8 mouse cellular contexts compared by ENCODE assay signal in the genomic region with DNA sequence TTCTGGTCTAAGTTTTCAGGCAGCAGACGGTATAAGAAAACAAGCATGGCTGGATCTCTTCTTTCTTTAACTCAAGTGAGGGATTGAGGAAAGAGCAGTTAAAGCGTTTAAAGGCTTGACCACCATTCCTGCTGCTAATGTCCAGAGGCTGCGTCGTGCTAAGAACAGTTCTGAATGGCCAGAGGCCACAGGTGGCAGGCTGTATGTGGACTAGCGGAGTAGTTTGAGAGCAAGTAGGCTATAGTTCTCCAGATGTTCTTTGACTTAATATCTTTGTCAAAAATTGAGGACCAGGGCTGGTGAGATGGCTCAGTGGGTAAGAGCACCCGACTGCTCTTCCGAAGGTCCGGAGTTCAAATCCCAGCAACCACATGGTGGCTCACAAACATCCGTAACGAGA. TPM values are rescaled to one million over a fixed set of nuclear protein-coding genes. Genes with fewer than 3 reads are reported as not detected.
DNase-seq lines count a peak whose midpoint lies in the region; ATAC-seq and TF ChIP-seq lines count a peak whose summit lies in the region.

No protein-coding gene starts in this region.

- H3K27me3 ChIP-seq in heart, embryonic 15.5 days: no peaks in the 10 kb centered on the region
- H3K27me3 ChIP-seq in hindbrain, embryonic 14.5 days (ENCODE audit: control insufficient read depth, insufficient read depth, low read length): no peaks in the 10 kb centered on the region
- H3K27me3 ChIP-seq in midbrain, embryonic 11.5 days (ENCODE audit: control insufficient read depth, insufficient read depth, low read length): no peaks in the 10 kb centered on the region

- H3K4me1 ChIP-seq in heart, embryonic 15.5 days (replicated peaks): peaks cover 51% of the 10 kb centered on the region
- H3K4me1 ChIP-seq in bone marrow, adult 2 months (ENCODE audit: control insufficient read depth, insufficient read depth, low read length): peaks cover 9% of the 10 kb centered on the region
- peaks cover 17% of the 10 kb centered on the region for H3K4me1 ChIP-seq in hindbrain, embryonic 14.5 days (replicated peaks; ENCODE audit: control insufficient read depth, insufficient read depth, low read length)
- H3K4me1 ChIP-seq in midbrain, embryonic 11.5 days (ENCODE audit: control insufficient read depth, insufficient read depth, low read length): peaks cover 10% of the 10 kb centered on the region; the same call in 1 of the 2 replicates

- H3K36me3 ChIP-seq in heart, embryonic 15.5 days: no peaks in the 10 kb centered on the region
- no peaks in the 10 kb centered on the region for H3K36me3 ChIP-seq in hindbrain, embryonic 14.5 days (replicated peaks; ENCODE audit: control insufficient read depth, insufficient read depth)
- no peaks in the 10 kb centered on the region for H3K36me3 ChIP-seq in midbrain, embryonic 11.5 days (ENCODE audit: control insufficient read depth, insufficient read depth, low read length)

- peak overlapping the region; percentile 97 for H3K4me2 ChIP-seq in heart, embryonic 15.5 days
- H3K4me2 ChIP-seq in hindbrain, embryonic 14.5 days (replicated peaks): peak overlapping the region; percentile 99
- H3K4me2 ChIP-seq in midbrain, embryonic 11.5 days: peak overlapping the region; percentile 80

- intact Hi-C loops in heart, postnatal 14 days (cut with DNase I): loop anchor here (5.0 kb wide), 1 partner anchor 71 kb away; no protein-coding TSS in a partner anchor

- TF ChIP-seq POLR2A in bone marrow, adult 2 months (IDR thresholded peaks at IDR 0.05; ENCODE audit: borderline replicate concordance, control insufficient read depth, low read depth, low read length): no peak

- DNase-seq in heart, postnatal 14 days: no peak
- no peak for DNase-seq in hindbrain, embryonic 14.5 days (ENCODE audit: low spot score)
- DNase-seq in midbrain, embryonic 11.5 days (ENCODE audit: low spot score, missing footprints): no peak
- no peak for DNase-seq in frontal cortex, postnatal 14 days (ENCODE audit: low spot score in 2 of 2)
- no peak for DNase-seq in yolk sac, embryonic 10.5 days (ENCODE audit: low spot score)
- no peak for DNase-seq in ovary, postnatal 36 days (ENCODE audit: low spot score)

- peak overlapping the region; percentile 95 for H3K4me3 ChIP-seq in heart, embryonic 15.5 days
- H3K4me3 ChIP-seq in bone marrow, adult 2 months (replicated peaks; ENCODE audit: control insufficient read depth, low read depth, low read length): peak overlapping the region; percentile 61
- H3K4me3 ChIP-seq in hindbrain, embryonic 14.5 days (replicated peaks; ENCODE audit: low read length): peak overlapping the region; percentile 95
- H3K4me3 ChIP-seq in midbrain, embryonic 11.5 days (ENCODE audit: low read depth, low read length): peak overlapping the region; percentile 91

- 67% methylated on average over 10 of the region's 10 CpGs for WGBS in heart, embryonic 15.5 days
- WGBS in bone marrow, adult 2 months: 69% methylated on average over 10 of the region's 10 CpGs
- WGBS in hindbrain, embryonic 14.5 days: 55% methylated on average over 10 of the region's 10 CpGs
- WGBS in midbrain, embryonic 11.5 days: 58% methylated on average over 10 of the region's 10 CpGs

- peak overlapping the region; percentile 86 for H3K9ac ChIP-seq in heart, embryonic 15.5 days
- peak overlapping the region; percentile 95 for H3K9ac ChIP-seq in hindbrain, embryonic 14.5 days
- peak overlapping the region; percentile 93 for H3K9ac ChIP-seq in midbrain, embryonic 11.5 days (ENCODE audit: low read length)

- no peak for ATAC-seq in heart, embryonic 15.5 days (replicated peaks; ENCODE audit: insufficient number of reproducible peaks, insufficient read depth, low FRiP score, low read depth)
- no peak for ATAC-seq in hindbrain, embryonic 14.5 days (ENCODE audit: low FRiP score)
- no peak for ATAC-seq in midbrain, embryonic 11.5 days (ENCODE audit: low FRiP score)

- TF ChIP-seq CTCF in bone marrow, adult 2 months (IDR thresholded peaks at IDR 0.05; ENCODE audit: control insufficient read depth, insufficient read depth, low read length): no peak

- H3K27ac ChIP-seq in heart, embryonic 15.5 days: peak overlapping the region; percentile 91
- no peak overlapping the region; the same call in 1 of the 2 replicates for H3K27ac ChIP-seq in bone marrow, adult 2 months (ENCODE audit: control insufficient read depth, insufficient read depth, low read depth, low read length, poor library complexity)
- no peak overlapping the region for H3K27ac ChIP-seq in hindbrain, embryonic 14.5 days
- no peak overlapping the region for H3K27ac ChIP-seq in midbrain, embryonic 11.5 days (ENCODE audit: low read depth, low read length)

- H3K9me3 ChIP-seq in heart, embryonic 15.5 days (replicated peaks): no peaks in the 10 kb centered on the region
- H3K9me3 ChIP-seq in hindbrain, embryonic 14.5 days (ENCODE audit: control insufficient read depth, low read length): no peaks in the 10 kb centered on the region
- H3K9me3 ChIP-seq in midbrain, embryonic 11.5 days (ENCODE audit: control insufficient read depth, low read length): no peaks in the 10 kb centered on the region

RNA-seq across cellular contexts. Expression of gene Chsy1, which starts 1.9 kb away (rescaled TPM):
- polyA plus RNA-seq in heart, embryonic 15.5 days (2015; fragmentation: Nextera tagmentation; extraction: Ambion mirVana): 12.7 and 13.4 TPM in 2 replicates
- 10 to 100 TPM; 20.2 to 21.5 TPM for total RNA-seq in heart, postnatal 14 days (2021)
- 5.7 and 11.2 TPM in 2 replicates for polyA plus RNA-seq in bone marrow, adult 2 months (2011; ENCODE audit: insufficient read depth, insufficient read length, low replicate concordance, missing spikeins)
- polyA plus RNA-seq in hindbrain, embryonic 14.5 days (2014; fragmentation: Nextera tagmentation; extraction: Ambion mirVana): 15.7 and 17.2 TPM in 2 replicates
- polyA plus RNA-seq in midbrain, embryonic 11.5 days (2014; fragmentation: Nextera tagmentation; extraction: Ambion mirVana): 18.4 and 20.4 TPM in 2 replicates

RNA-seq across cellular contexts. Expression of gene Selenos, which starts 31.8 kb away (rescaled TPM):
- polyA plus RNA-seq in heart, embryonic 15.5 days (2015; fragmentation: Nextera tagmentation; extraction: Ambion mirVana): 64.5 and 70.4 TPM in 2 replicates
- total RNA-seq in heart, postnatal 14 days (2021): 10 to 100 TPM; 28.4 to 29.6 TPM
- polyA plus RNA-seq in bone marrow, adult 2 months (2011; ENCODE audit: insufficient read depth, insufficient read length, low replicate concordance, missing spikeins): 19.1 and 33.2 TPM in 2 replicates
- 80.3 and 88.0 TPM in 2 replicates for polyA plus RNA-seq in hindbrain, embryonic 14.5 days (2014; fragmentation: Nextera tagmentation; extraction: Ambion mirVana)
- 85.7 and 85.9 TPM in 2 replicates for polyA plus RNA-seq in midbrain, embryonic 11.5 days (2014; fragmentation: Nextera tagmentation; extraction: Ambion mirVana)

RNA-seq across cellular contexts. Expression of gene Snrpa1, which starts 52.4 kb away (rescaled TPM):
- 86.1 and 90.1 TPM in 2 replicates for polyA plus RNA-seq in heart, embryonic 15.5 days (2015; fragmentation: Nextera tagmentation; extraction: Ambion mirVana)
- 10 to 100 TPM; 19.1 to 21.1 TPM for total RNA-seq in heart, postnatal 14 days (2021)
- 51.0 and 66.0 TPM in 2 replicates for polyA plus RNA-seq in bone marrow, adult 2 months (2011; ENCODE audit: insufficient read depth, insufficient read length, low replicate concordance, missing spikeins)
- polyA plus RNA-seq in hindbrain, embryonic 14.5 days (2014; fragmentation: Nextera tagmentation; extraction: Ambion mirVana): 119 and 124 TPM in 2 replicates
- polyA plus RNA-seq in midbrain, embryonic 11.5 days (2014; fragmentation: Nextera tagmentation; extraction: Ambion mirVana): 230 and 247 TPM in 2 replicates
